Mouse (Mus musculus) small intestine, adult 2 months (tissue): ENCODE measurements around the gene Lrig1. TPM values are rescaled to one million over a fixed set of nuclear protein-coding genes. Genes with fewer than 3 reads are reported as not detected.

Experiments used
- H3K27ac ChIP-seq: fragments of 200-500 bp; 2 replicates; pipeline ENCODE4 v1.5.1; 2012; ENCODE audit warnings: low read depth, low read length, control low read depth, inconsistent platforms; ENCODE audit not compliant: insufficient read depth
- H3K27me3 ChIP-seq: fragments of 200-500 bp; 2 replicates; pipeline ENCODE4 v1.6.1; 2012; ENCODE audit warnings: mild to moderate bottlenecking, moderate library complexity, low read length, inconsistent platforms; ENCODE audit not compliant: control insufficient read depth, insufficient read depth
- H3K36me3 ChIP-seq: fragments of 200-500 bp; 2 replicates; pipeline ENCODE4 v1.6.1; 2012; ENCODE audit warnings: mild to moderate bottlenecking, low read length, control low read depth, inconsistent platforms; ENCODE audit not compliant: control insufficient read depth, insufficient read depth
- H3K4me1 ChIP-seq: fragments of 200-500 bp; 2 replicates; pipeline ENCODE4 v1.6.1; 2012; ENCODE audit warnings: low read length, inconsistent platforms, mixed read lengths; ENCODE audit not compliant: control insufficient read depth, insufficient read depth, insufficient read length
- H3K4me3 ChIP-seq: fragments of 200-500 bp; 2 replicates; pipeline ENCODE4 v1.5.1; 2012; ENCODE audit warnings: low read depth, mild to moderate bottlenecking, control low read depth, inconsistent platforms, low read length, moderate library complexity
- CTCF ChIP-seq: fragments of 200-500 bp; IDR thresholded peaks from 2 replicates; pipeline ENCODE4 v1.5.1; 2012; ENCODE audit warnings: low read depth, mild to moderate bottlenecking, control low read depth, inconsistent platforms, low read length, moderate library complexity, mixed read lengths; ENCODE audit not compliant: insufficient replicate concordance, insufficient read length; ENCODE audit errors: extremely low read depth
- POLR2A ChIP-seq: fragments of 200-500 bp; IDR thresholded peaks from 2 replicates; pipeline ENCODE4 v1.6.1; 2012; ENCODE audit warnings: low read depth, mild to moderate bottlenecking, control low read depth, inconsistent platforms, low read length, moderate library complexity
- WGBS: fragments of 180-500 bp; shearing (Covaris S2); methylation state at CpG from one replicate; pipeline ENCODE4 v1.1.7; 2018; 5-methylcytosine and 5-hydroxymethylcytosine counted together
- polyA plus RNA-seq: library from polyadenylated mRNA; depleted of rRNA; stranded (reverse); fragments of >200 nt; gene quantifications from 2 replicates; pipeline ENCODE4 v1.2.3, GENCODE M21; 2012

Gene Lrig1
- polyA plus RNA-seq, 1 experiment = 29.8 TPM

DNA sequence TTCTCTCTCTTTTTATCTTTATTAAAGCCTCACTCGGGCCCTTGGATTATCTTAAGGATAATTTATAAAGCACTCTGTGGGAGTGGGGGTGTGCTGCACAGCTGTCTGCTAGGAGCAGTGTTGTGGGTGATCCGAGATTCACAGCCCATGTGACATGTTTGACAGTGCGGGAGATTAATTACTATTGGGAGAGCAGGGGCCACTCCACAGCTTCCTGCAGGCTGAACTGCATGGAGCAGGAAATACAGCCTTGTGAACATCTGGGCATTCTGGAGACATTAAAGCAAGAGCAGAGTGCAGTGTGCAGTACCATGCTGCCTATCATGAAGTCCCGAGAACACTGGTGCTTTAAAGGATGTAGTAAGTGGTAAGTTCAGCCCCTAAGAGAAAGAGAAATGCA lies 107.2 kb downstream of the Lrig1 start:
- H3K4me3 ChIP-seq = no peak overlapping the region
- 15% methylated on average over 4 of the region's 4 CpGs for WGBS
- H3K4me1 ChIP-seq = peaks cover 3% of the 10 kb centered on the region
- no peak overlapping the region for H3K27ac ChIP-seq
- no peaks in the 10 kb centered on the region; the same call in 1 of the 2 replicates for H3K36me3 ChIP-seq
- TF ChIP-seq CTCF = no peak
- no peak for TF ChIP-seq POLR2A
- H3K27me3 ChIP-seq = no peaks in the 10 kb centered on the region

DNA sequence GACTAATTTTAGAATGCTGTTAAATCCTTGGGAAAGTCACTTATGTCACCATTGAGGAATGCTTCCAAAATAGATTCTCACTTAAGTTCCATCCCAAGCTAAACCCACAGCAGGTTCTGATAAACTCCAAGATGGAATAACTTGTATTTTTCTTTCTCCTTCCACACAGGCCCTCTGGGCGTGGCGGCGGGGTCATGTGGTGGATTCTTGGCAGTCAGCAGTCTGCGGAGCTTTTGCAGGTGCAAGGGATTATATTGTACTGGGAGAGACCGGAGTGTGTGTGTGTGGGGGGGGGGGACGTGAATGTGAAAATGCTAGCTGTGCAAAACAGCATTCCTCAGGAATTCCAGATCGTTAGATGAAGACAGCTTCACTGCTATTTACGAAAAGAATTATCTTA lies 107.7 kb downstream of the Lrig1 start:
- Histone ChIP-seq H3K27ac (no peak overlapping the region), H3K36me3 (no peaks in the 10 kb centered on the region; the same call in 1 of the 2 replicates), H3K4me3 (no peak overlapping the region), H3K27me3 (no peaks in the 10 kb centered on the region), H3K4me1 (peaks cover 3% of the 10 kb centered on the region)
- no peak for TF ChIP-seq POLR2A
- WGBS = 13% methylated on average over 8 of the region's 8 CpGs

DNA sequence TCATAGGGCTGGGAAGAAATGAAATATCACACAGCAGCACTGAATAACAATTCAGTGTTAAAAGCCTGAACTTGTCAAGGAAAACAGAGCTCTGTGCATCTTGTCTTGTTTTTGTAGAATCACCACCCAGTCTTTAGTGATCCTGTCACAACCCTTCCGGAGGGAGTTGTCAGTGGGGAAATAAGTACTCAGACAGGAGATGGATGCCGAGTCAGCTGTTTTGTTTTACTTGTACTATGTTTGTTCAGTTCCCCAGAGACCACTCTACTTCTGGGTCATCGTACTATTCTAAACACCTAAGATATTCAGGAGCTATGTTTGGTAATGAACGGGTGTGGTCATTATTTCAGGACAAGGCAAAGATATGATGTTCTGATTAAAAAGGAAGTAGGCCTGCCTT lies 111.6 kb downstream of the Lrig1 start:
- Histone ChIP-seq H3K27ac (no peak overlapping the region), H3K27me3 (no peaks in the 10 kb centered on the region), H3K4me1 (peaks cover 3% of the 10 kb centered on the region), H3K4me3 (no peak overlapping the region), H3K36me3 (no peaks in the 10 kb centered on the region)
- WGBS = 86% methylated on average over 4 of the region's 4 CpGs
- TF ChIP-seq CTCF (no peak), POLR2A (no peak)

DNA sequence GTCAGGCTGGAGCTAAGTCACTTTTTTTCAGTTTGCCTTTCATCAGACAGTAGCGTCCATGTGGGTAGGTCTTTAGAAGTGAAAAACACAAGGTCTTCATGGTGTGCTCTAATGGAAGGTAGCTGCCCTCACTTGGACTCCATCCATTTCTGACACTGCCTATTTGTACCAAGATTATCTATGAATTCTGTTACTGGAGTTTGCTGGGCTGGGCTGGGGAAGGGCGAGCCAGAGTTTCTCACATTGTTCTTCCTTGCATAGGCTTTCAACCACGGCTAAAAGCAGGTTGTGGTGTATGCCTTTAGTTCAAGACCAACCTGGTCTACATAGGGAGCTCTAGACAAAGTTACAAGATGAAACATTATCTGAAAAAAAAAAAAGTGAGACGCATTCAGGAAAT lies 115.0 kb downstream of the Lrig1 start:
- H3K27ac ChIP-seq = no peak overlapping the region
- no peaks in the 10 kb centered on the region for H3K27me3 ChIP-seq
- H3K4me1 ChIP-seq = no peaks in the 10 kb centered on the region
- no peaks in the 10 kb centered on the region for H3K36me3 ChIP-seq
- TF ChIP-seq CTCF = no peak
- TF ChIP-seq POLR2A = no peak
- WGBS = 89% methylated on average over 4 of the region's 4 CpGs
- no peak overlapping the region for H3K4me3 ChIP-seq

DNA sequence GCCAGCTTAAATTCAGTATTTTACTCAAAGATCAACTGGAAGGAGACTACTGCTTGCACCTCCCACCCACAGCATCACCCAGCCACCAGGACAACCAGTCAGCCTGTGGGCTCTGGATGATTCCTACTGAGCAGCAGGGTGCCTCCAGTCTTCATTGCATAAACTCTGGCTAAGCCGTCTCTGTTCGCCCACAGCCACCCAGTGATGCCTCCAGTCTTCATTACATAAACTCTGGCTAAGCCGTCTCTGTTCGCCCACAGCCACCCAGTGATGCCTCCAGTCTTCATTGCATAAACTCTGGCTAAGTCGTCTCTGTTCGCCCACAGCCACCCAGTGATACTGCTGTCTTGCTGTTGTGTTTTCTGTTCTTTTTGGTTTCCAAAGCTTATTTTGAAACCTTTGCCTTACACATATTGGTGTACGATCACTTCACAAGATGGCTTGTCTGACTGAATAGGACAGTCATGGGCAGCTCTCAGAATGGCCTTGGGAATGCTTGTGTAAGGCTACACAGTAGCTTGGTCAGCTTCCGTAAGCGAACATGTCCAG lies 115.7 kb downstream of the Lrig1 start:
- no peaks in the 10 kb centered on the region for H3K27me3 ChIP-seq
- 97% methylated on average over 9 of the region's 9 CpGs for WGBS
- TF ChIP-seq POLR2A (no peak), CTCF (no peak)

DNA sequence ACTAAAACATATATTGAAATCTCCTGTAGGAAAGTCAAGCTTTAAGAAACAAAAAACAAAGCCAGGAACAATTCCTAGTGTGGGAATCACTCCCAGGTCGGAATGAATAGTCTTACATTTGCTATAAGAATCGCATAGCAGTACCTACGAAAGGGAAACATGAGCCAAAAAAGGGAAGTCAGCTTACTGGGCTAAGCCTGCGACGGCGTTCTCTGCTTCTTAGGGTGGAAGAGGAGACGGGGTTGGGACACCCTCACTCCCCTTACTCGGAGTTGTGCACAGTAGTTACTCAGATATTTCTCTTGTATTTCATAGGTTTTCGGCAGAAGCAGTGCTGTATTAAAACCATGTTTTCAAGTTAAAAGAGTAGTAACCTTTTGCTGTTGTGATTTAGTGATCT lies 117.9 kb downstream of the Lrig1 start:
- no peaks in the 10 kb centered on the region for H3K36me3 ChIP-seq
- H3K4me3 ChIP-seq = no peak overlapping the region
- TF ChIP-seq CTCF = no peak
- no peak for TF ChIP-seq POLR2A
- 80% methylated on average over 9 of the region's 9 CpGs for WGBS
- H3K4me1 ChIP-seq = no peaks in the 10 kb centered on the region
- H3K27ac ChIP-seq = no peak overlapping the region
- no peaks in the 10 kb centered on the region for H3K27me3 ChIP-seq

More for the DNA sequence above, 115.7 kb downstream of the Lrig1 start:
- Histone ChIP-seq H3K27ac (no peak overlapping the region), H3K4me3 (no peak overlapping the region), H3K36me3 (no peaks in the 10 kb centered on the region), H3K4me1 (no peaks in the 10 kb centered on the region)

DNA sequence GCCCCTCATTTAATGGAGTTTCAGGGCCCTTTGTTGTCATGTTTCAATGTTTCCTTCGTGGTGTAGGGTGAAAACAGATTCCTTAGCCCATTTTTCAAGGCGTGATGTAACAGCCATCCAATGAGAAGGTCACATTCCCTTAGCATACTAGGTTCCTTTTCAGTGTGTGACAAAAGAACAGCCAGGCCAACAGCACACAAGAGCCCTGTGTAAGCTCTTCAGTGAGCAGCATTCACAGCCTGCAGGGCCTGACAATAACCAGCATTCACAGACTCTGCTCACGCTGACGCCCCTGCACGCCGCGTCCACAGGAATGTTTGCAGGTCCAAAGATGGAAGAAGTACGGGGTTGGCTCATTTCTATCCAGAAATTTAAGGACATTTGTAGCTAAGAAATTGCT lies 122.0 kb downstream of the Lrig1 start:
- 90% methylated on average over 8 of the region's 8 CpGs for WGBS
- Histone ChIP-seq H3K27ac (no peak overlapping the region), H3K36me3 (no peaks in the 10 kb centered on the region), H3K4me1 (no peaks in the 10 kb centered on the region), H3K27me3 (no peaks in the 10 kb centered on the region), H3K4me3 (no peak overlapping the region)
- TF ChIP-seq POLR2A (no peak), CTCF (no peak)
